8 mouse cellular contexts compared by ENCODE assay signal in the genomic region with DNA sequence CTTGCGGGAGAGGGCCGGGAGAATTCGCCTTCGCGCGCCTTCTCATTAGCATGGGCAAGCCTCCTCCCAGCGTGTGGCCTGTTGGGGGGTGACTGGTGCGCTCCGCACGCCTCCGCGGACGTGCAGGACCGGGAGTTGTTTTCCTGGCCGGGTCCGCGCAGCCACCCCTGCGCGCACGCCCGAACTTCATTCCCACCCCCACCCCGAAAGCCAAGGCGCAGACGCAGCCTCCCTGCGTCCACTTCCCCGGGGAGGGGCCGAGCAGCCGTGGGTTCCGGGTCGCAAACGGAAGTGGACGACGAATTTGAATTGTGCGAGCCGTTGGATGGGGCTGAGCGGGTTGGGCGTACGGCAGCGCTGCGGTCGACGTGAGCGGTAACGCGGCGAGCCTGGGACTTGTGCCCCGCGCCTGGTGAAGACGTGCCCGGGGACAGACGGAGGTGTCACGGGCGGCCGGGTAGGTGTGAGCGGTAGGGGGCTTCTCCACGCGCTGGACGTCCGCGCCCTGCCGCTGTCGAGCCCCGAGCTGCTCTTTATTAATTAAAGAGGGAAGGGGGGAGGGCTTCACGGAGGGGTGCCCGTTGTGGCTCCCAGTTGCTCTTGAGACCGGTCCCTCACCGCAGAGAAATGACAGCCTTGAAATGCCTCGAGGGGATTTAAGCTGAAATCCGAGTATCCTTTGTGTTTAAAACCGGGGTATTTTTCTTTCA. TPM values are rescaled to one million over a fixed set of nuclear protein-coding genes. Genes with fewer than 3 reads are reported as not detected.
DNase-seq lines count a peak whose midpoint lies in the region; ATAC-seq and TF ChIP-seq lines count a peak whose summit lies in the region.

A gene (plus strand): TSS at position 74 of the 710 bp plus-strand sequence.

- H3K27me3 ChIP-seq in embryonic facial prominence, embryonic 13.5 days, result no peaks in the 10 kb centered on the region
- H3K27me3 ChIP-seq in kidney, adult 2 months (replicated peaks; ENCODE audit: control insufficient read depth, insufficient read depth, low read length), result no peaks in the 10 kb centered on the region
- no peaks in the 10 kb centered on the region for H3K27me3 ChIP-seq in limb, embryonic 12.5 days
- H3K27me3 ChIP-seq in midbrain, embryonic 15.5 days (replicated peaks), result no peaks in the 10 kb centered on the region
- no peaks in the 10 kb centered on the region for H3K27me3 ChIP-seq in spleen, adult 2 months (ENCODE audit: control insufficient read depth, insufficient read depth, low read length)

- no peaks in the 10 kb centered on the region for H3K9me3 ChIP-seq in embryonic facial prominence, embryonic 13.5 days
- no peaks in the 10 kb centered on the region for H3K9me3 ChIP-seq in limb, embryonic 12.5 days
- H3K9me3 ChIP-seq in midbrain, embryonic 15.5 days, result no peaks in the 10 kb centered on the region

- TF ChIP-seq POLR2A in kidney, adult 2 months (IDR thresholded peaks at IDR 0.05; ENCODE audit: low read depth, low read length), result peak; percentile 60
- TF ChIP-seq POLR2A in spleen, adult 2 months (IDR thresholded peaks at IDR 0.05; ENCODE audit: low read depth, low read length), result peak; percentile 84

- H3K27ac ChIP-seq in embryonic facial prominence, embryonic 13.5 days, result peak within 1 kb of the TSS; percentile 92
- H3K27ac ChIP-seq in kidney, adult 2 months (ENCODE audit: insufficient read depth, low read depth, low read length), result peak within 1 kb of the TSS; percentile 44
- peak within 1 kb of the TSS; percentile 93 for H3K27ac ChIP-seq in limb, embryonic 12.5 days
- peak within 1 kb of the TSS; percentile 90 for H3K27ac ChIP-seq in midbrain, embryonic 15.5 days
- H3K27ac ChIP-seq in spleen, adult 2 months (ENCODE audit: insufficient read depth, low read length), result peak within 1 kb of the TSS; percentile 83

- no peak for TF ChIP-seq CTCF in kidney, adult 2 months (conservative IDR thresholded peaks at IDR 0.05; ENCODE audit: insufficient read depth, insufficient read length, low read depth, low read length)
- TF ChIP-seq CTCF in spleen, adult 2 months (IDR thresholded peaks at IDR 0.05; ENCODE audit: extremely low read depth, insufficient read depth, insufficient read length, insufficient replicate concordance), result no peak

- peaks cover 7% of the 10 kb centered on the region for H3K4me1 ChIP-seq in embryonic facial prominence, embryonic 13.5 days
- H3K4me1 ChIP-seq in kidney, adult 2 months (ENCODE audit: control insufficient read depth, insufficient read depth, low read length), result peaks cover 3% of the 10 kb centered on the region; the same call in 1 of the 2 replicates
- H3K4me1 ChIP-seq in limb, embryonic 12.5 days (replicated peaks), result peaks cover 7% of the 10 kb centered on the region; the same call in 1 of the 2 replicates
- H3K4me1 ChIP-seq in midbrain, embryonic 15.5 days, result peaks cover 25% of the 10 kb centered on the region
- H3K4me1 ChIP-seq in spleen, adult 2 months (ENCODE audit: control insufficient read depth, insufficient read depth, insufficient read length), result no peaks in the 10 kb centered on the region

- peak within 1 kb of the TSS; percentile 63 for H3K4me2 ChIP-seq in embryonic facial prominence, embryonic 13.5 days
- peak within 1 kb of the TSS; percentile 56 for H3K4me2 ChIP-seq in limb, embryonic 12.5 days
- H3K4me2 ChIP-seq in midbrain, embryonic 15.5 days, result peak within 1 kb of the TSS; percentile 58

- peak; percentile 99 for DNase-seq in 3134 (ENCODE audit: extremely low read depth, insufficient read length, low spot score)
- peak; percentile 94 for DNase-seq in adrenal gland, postnatal 36 days
- DNase-seq in heart, adult 18-20 months, result peak; percentile 91 to 94
- DNase-seq in kidney, adult 2 months, result peak; percentile 90
- peak; percentile 44 to 80 for DNase-seq in spleen, adult 2 months (ENCODE audit: low read depth in 1 of 2, low spot score in 2 of 2)

- H3K9ac ChIP-seq in embryonic facial prominence, embryonic 13.5 days, result peak within 1 kb of the TSS; percentile 93
- peak within 1 kb of the TSS; percentile 83 for H3K9ac ChIP-seq in limb, embryonic 12.5 days (replicated peaks)
- peak within 1 kb of the TSS; percentile 80 for H3K9ac ChIP-seq in midbrain, embryonic 15.5 days

- under 1% methylated on average over 70 of the region's 70 CpGs for WGBS in embryonic facial prominence, embryonic 13.5 days
- WGBS in kidney, adult 2 months, result under 1% methylated on average over 70 of the region's 70 CpGs
- under 1% methylated on average over 70 of the region's 70 CpGs for WGBS in limb, embryonic 12.5 days
- under 1% methylated on average over 70 of the region's 70 CpGs for WGBS in midbrain, embryonic 15.5 days
- under 1% methylated on average over 70 of the region's 70 CpGs for WGBS in spleen, adult 2 months

- peak; percentile 95 for ATAC-seq in embryonic facial prominence, embryonic 13.5 days (ENCODE audit: insufficient number of reproducible peaks, insufficient read depth, low FRiP score, low TSS enrichment, low read depth)
- ATAC-seq in limb, embryonic 12.5 days (ENCODE audit: insufficient number of reproducible peaks, insufficient read depth, low FRiP score, low TSS enrichment, low read depth), result peak; percentile 97
- ATAC-seq in midbrain, embryonic 15.5 days (replicated peaks), result peak; percentile 98

- H3K4me3 ChIP-seq in embryonic facial prominence, embryonic 13.5 days, result peak within 1 kb of the TSS; percentile 86
- peak within 1 kb of the TSS; percentile 91 for H3K4me3 ChIP-seq in kidney, adult 2 months (ENCODE audit: insufficient read depth, low read depth, low read length)
- peak within 1 kb of the TSS; percentile 72 for H3K4me3 ChIP-seq in limb, embryonic 12.5 days (replicated peaks)
- peak within 1 kb of the TSS; percentile 78 for H3K4me3 ChIP-seq in midbrain, embryonic 15.5 days
- H3K4me3 ChIP-seq in spleen, adult 2 months (ENCODE audit: extremely low read depth, insufficient read depth, insufficient read length), result peak within 1 kb of the TSS; percentile 88

- peaks cover 13% of the 10 kb centered on the region for H3K36me3 ChIP-seq in embryonic facial prominence, embryonic 13.5 days
- H3K36me3 ChIP-seq in kidney, adult 2 months (ENCODE audit: control insufficient read depth, insufficient read depth, low read length), result 0 out of 2 replicates have a peak, but pooled peaks cover 1% of the 10 kb centered on the region
- peaks cover 16% of the 10 kb centered on the region for H3K36me3 ChIP-seq in limb, embryonic 12.5 days
- peaks cover 4% of the 10 kb centered on the region; the same call in 1 of the 2 replicates for H3K36me3 ChIP-seq in midbrain, embryonic 15.5 days (replicated peaks)
- peaks cover 5% of the 10 kb centered on the region; the same call in 1 of the 2 replicates for H3K36me3 ChIP-seq in spleen, adult 2 months (ENCODE audit: control insufficient read depth, insufficient read depth, low read length)

RNA-seq across cellular contexts. Expression of the gene that starts here (rescaled TPM):
- total RNA-seq in adrenal gland, postnatal 36 days (2021), result 10 to 100 TPM in 1 of 2 experiments, 1 to 10 TPM in 1; 8.7 to 13.3 TPM
- polyA plus RNA-seq in embryonic facial prominence, embryonic 13.5 days (2015; fragmentation: Nextera tagmentation; extraction: Ambion mirVana), result 35.7 and 36.5 TPM in 2 replicates
- total RNA-seq in heart, adult 18-20 months (2021), result 1 to 10 TPM; 2.2 to 2.8 TPM
- 0.69 and 1.2 TPM in 2 replicates for polyA plus RNA-seq in kidney, adult 2 months (2012; rRNA removed)
- 50.0 and 50.3 TPM in 2 replicates for polyA plus RNA-seq in limb, embryonic 12.5 days (2016; fragmentation: Nextera tagmentation; extraction: Ambion mirVana)
- 16.8 and 17.8 TPM in 2 replicates for polyA plus RNA-seq in midbrain, embryonic 15.5 days (2015; fragmentation: Nextera tagmentation; extraction: Ambion mirVana)
- 0.69 and 0.84 TPM in 2 replicates for polyA plus RNA-seq in spleen, adult 2 months (2012; rRNA removed)

Comparison
In these comparisons a context has a peak if more than half of its experiments do, and no peak if none do; other contexts are left out.
1. Peak in every context shown above with its lines: DNase-seq, ATAC-seq, H3K4me3 ChIP-seq and H3K27ac ChIP-seq.
2. Peak in DNase-seq, H3K4me3 ChIP-seq and H3K27ac ChIP-seq in spleen, adult 2 months; RNA of the gene not detected or under 1 TPM.